Mouse (Mus musculus) adrenal gland, postnatal 36 days (tissue): ENCODE results near the gene Slc19a3. TPM values are rescaled to one million over a fixed set of nuclear protein-coding genes. Genes with fewer than 3 reads are reported as not detected.
A peak's percentile ranks its signal among the peaks of the same experiment; 100 is the strongest.

Source experiments
- DNase-seq, 2 experiments: peaks; one replicate each; pipeline ENCODE4 v3.0.0; 2021; ENCODE audit warnings: mixed read lengths in 1 of 2
- long read RNA-seq, 2 experiments: library from polyadenylated mRNA; stranded (forward); transcript quantifications; one replicate each; pipeline ENCODE4 v2.0.0; 2021; ENCODE audit warnings: borderline sequencing depth in 2 of 2
- total RNA-seq, 2 experiments: library from RNA; stranded (reverse); gene quantifications; 2 replicates each; pipeline ENCODE4 v1.2.3; 2021

Gene Slc19a3
- total RNA-seq = under 1 TPM in 1 of 2 experiments, not detected in 1; 0.33 TPM
- long read RNA-seq, experiment 1 = 0 reads
- long read RNA-seq, experiment 2 = 0 reads

- peak; percentile 32 to 54 for DNase-seq
These were observed at the start of gene Slc19a3 for GRCm38 (mm10) chr1:83038109-83038672. Gene Slc19a3 (minus strand): TSS chr1:83038448.

GRCm38 (mm10) chr1:83084790-83085189 is 46.5 kb upstream of the Slc19a3 start:
- no peak for DNase-seq

- DNase-seq = no peak
These were observed 38.8 kb upstream of the Slc19a3 start for GRCm38 (mm10) chr1:83077016-83077415.

GRCm38 (mm10) chr1:83076190-83076917 is 38.1 kb upstream of the Slc19a3 start:
- peak in 1 of 2 experiments; percentile 23 for DNase-seq

- DNase-seq = no peak
These were observed 37.4 kb upstream of the Slc19a3 start for GRCm38 (mm10) chr1:83075526-83076189.

- no peak for DNase-seq
These were observed 29.0 kb upstream of the Slc19a3 start for GRCm38 (mm10) chr1:83067205-83067604.

DNA sequence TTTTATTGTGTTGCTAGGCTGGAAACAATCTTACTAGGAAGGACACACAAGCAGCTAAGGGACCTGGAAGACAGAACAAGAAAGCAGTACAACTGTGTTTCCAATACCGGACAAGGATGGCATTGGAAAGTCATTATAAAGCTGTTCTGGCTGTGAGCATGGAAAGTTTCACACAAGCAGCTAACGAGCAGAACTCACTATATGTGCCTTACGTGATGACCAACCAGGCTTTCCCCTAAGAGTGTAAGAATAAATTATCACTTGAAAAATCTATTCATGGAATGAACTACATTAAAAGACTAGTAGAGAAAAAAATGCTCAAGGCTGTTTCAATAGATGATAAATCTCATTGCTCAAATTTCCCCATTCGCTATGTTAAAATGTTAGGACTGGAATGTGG is 28.3 kb upstream of the Slc19a3 start:
- DNase-seq = no peak

GRCm38 (mm10) chr1:83064851-83065250 is 26.6 kb upstream of the Slc19a3 start:
- DNase-seq = peak in 1 of 2 experiments; percentile 5

GRCm38 (mm10) chr1:83060643-83061042 is 22.4 kb upstream of the Slc19a3 start, which contains the start of gene Krtap28-13:
Gene Krtap28-13 (plus strand): TSS chr1:83060930.
- no peak for DNase-seq

GRCm38 (mm10) chr1:83059278-83059677 is 21.0 kb upstream of the Slc19a3 start, which contains the start of gene A030005K14Rik:
Gene A030005K14Rik (minus strand): TSS chr1:83059378.
- DNase-seq = no peak

- peak; percentile 7 to 13 for DNase-seq
These were observed 20.2 kb upstream of the Slc19a3 start for GRCm38 (mm10) chr1:83058481-83058880.

GRCm38 (mm10) chr1:83044882-83045427 is 6.7 kb upstream of the Slc19a3 start, which contains the start of gene Gm47969:
Gene Gm47969 (plus strand): TSS chr1:83044932.
- no peak for DNase-seq

- DNase-seq = no peak
These were observed 4.1 kb upstream of the Slc19a3 start, which contains the start of gene Krtap28-10 for GRCm38 (mm10) chr1:83042380-83042779. Gene Krtap28-10 (minus strand): TSS chr1:83042480.

DNA sequence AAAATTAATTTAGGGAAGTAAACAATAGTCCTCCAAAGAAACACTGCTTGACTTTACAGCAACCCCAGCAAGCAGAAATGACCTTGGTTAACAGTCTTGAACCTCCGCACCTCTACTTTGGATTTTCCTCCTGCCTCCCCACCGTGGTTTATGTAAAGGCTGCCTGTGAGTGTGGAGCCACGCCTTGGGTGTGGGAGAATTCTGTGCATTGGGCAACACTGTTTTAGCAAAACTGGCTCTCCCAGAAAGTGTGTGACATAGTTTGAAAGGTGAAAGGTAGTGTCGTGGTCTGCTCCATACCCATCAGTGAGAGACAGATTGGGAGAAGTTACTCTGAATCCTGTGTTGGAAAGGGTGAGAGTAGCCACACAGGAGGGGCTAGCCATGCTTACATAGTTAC is 832 bp upstream of the Slc19a3 start:
- DNase-seq = no peak

DNA sequence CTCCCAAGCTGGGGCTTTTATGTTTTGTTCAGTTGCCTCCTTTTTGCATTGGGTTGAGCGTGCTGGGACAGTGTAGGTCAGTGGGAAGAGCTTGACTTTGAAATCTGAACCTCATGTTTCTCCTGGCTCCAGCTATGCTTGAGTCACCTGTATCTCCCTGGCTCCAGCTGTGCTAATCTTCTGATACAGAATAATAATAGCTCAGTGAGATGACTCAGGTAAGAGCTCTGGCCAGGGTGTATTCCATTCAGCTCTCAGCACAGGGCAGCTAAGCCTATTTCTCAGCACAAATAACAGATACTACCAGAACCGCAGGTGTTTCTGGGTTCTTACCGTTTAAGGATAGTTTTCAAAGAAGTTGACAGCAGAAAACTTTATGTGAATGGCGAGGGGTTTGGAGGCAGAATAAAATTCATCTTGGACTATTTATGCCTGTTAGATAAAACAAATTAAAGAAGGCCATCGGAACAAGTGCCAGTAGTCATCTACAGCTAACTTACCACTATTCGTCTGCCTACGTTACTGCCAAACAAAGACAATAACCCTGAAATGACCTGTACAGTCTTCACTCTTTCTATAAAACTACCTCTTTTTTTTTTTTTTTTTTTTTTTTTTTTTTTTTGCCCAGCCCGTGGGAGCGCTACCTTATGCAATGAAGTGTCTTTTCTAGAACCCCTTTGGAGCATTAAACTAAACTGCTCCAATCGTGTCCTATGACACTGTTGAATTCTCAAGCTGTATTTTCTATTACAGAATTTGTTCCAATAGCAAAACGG is 1.2 kb downstream of the Slc19a3 start:
- no peak for DNase-seq

DNA sequence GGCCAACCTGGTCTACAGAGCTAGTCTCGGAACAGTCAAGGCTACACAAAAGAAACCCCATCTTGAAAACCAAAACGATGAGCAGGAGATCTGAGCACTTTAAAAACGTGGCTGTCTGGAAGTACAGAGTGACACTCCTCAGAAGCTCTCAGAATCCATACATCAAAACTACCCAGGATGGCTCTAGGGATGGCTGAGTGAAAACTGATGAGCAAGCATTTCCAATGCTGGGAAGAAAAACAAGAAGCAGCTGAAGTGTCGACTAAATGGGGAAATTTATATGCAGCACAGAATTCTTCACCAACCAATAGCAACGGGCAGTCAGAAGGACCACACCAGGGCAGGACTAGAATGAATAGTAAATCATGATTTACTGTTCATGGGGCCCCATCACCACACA is 3.7 kb downstream of the Slc19a3 start:
- DNase-seq = no peak

GRCm38 (mm10) chr1:83032508-83032907 is 5.7 kb downstream of the Slc19a3 start:
- DNase-seq = no peak

DNA sequence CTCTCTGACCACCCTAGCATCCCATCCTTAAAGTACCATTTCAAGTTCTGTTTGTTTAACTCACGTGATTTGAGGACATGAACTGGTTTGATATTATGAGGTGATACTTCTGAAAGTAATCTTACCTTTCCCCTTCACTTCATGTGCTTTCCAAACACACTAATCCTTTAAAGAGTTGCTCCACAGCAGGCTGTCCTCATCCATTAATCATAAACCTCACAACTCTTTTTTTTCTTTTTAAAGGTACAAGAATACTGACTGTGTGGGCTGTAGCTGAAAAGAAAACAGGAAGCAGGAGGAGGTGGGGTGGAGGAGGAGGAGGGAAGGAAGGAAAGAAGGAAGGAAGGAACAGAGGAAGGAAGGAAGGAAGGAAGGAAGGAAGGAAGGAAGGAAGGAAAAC is 6.3 kb downstream of the Slc19a3 start:
- DNase-seq = no peak

- DNase-seq = no peak
These were observed 21.7 kb downstream of the Slc19a3 start for GRCm38 (mm10) chr1:83016556-83016955.

DNA sequence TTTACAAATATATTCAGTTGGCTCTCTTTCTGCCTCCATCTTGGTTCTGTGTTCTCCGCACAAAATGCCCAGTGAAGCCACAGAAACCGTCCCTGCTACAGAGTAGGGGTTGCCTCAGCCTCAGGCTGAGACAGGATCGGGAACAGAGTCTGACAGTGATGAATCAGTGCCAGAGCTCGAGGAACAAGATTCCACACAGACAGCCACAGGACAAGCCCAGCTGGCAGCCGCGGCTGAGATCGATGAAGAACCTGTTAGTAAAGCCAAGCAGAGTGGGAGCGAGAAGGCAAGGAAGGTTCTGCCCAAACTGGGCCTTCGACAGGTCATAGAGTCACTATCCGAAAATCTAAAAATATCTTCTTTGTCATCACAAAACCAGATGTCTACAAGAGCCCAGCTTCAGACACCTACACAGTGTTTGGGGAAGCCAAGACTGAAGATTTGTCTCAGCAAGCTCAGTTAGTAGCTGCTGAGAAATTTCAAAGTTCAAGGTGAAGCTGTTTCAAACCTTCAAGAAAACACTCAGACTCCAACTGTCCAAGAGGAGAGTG is 22.8 kb downstream of the Slc19a3 start:
- no peak for DNase-seq

DNA sequence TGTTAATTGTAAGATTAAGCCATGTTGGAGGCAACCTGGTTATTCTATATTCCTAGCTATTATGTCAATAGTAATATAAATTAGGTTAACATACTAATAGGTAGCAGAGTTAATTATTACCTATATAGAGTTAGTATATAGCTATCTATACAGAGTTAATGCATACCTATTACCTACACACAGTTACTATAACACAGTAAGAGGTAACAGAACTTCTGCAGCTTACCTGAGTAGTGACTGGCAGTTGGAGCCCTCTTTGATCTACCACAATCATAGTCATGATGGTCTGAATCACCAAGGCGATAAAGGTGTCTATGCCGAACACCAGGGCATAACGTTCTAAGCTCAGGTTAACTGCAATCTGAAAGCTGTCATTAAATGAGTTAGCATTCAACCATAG is 23.8 kb downstream of the Slc19a3 start:
- DNase-seq = no peak
